Mouse (Mus musculus) R1 (cell line): ENCODE measurements at regions not wholly inside any gene's neighbourhood (a gene's known extent, or its start where the extent isn't known, plus 50 kb on each side); places are given as distances from the start of the nearest gene placed in this dataset.

Experiments
- DNase-seq: peaks from one replicate; pipeline ENCODE4 v3.0.0-alpha.2; 2018; ENCODE audit warnings: low read depth, low spot score

DNA sequence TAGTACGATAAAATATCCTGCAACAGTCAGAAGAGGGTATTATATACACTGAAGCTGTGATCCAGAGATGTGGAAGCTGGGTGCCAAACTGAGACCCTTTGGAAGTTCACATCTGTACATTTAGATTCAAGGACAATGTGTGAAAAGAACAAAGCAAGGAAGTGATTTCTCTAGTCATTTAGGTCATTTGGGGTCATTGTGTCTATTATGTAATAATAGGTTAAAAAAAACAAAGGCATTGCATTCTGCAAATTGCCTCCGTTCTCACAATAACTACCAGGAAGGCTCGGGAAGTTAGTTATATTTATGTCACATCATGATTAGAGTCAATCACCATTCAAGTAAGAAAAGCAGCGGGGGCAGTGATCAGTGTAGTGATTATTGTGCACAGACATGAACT is 563.3 kb downstream of the Trim52 start:
- DNase-seq, result no peak

- DNase-seq, result no peak
Observed at GRCm38 (mm10) chr14:106677970-106678369, 572.0 kb downstream of the Trim52 start.

DNA sequence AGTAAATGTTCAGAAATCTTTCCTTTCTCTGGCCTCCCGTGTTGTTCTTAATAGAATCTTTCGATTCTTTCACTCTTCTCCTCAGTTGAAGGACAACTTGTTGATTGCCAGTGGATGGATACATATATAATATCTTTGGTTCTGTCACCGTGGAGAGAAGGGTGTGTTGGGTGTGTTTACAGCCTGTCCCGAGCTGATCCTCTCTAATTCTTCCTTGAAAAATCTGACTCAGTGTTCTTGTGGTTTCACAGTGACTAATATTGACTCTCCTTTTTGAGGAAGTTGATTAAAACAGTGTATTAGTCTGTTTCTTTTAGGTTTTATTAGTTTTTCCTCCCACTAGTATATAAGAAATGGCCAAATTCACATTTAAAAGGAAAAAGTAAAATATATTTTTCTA is 575.2 kb downstream of the Trim52 start:
- no peak for DNase-seq

GRCm38 (mm10) chr14:106687361-106687760 is 581.4 kb downstream of the Trim52 start:
- no peak for DNase-seq

DNA sequence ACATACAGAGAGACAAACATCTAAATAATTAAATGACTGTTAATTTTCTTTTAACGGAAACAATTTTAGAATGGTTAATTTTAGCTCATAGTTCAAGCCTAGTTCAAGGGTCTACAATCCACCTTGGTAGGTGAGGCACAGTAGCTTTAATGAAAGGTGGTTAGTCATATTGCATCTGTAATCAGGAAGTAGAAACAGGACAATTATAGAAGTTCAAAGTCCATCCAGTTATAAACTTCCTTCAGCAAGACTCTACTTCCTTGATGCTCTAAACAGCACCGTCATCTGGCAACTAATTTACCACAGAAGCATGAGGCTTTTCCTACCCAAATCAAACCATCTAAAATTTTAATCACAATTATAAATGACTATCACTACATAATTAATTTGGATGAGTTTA is 608.0 kb downstream of the Trim52 start:
- DNase-seq, result no peak

DNA sequence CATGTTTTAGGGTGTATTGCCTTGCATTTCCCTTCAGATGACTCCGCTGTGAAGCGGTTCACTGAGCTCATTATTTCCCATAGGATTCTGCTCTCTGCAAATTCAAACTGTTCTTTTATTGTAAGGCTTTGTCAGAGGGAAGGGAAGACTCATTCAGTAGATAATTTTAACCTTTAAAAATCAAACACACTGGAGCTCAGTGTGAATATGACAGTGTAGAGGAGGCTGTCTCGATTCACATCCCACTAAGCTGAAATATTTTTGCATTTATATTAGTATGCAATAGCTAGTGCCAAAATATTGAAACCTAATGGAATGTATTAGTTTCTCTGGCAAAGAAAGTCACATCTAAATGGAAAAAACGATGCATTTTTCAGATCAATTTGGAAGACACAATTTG is 627.8 kb downstream of the Trim52 start:
- DNase-seq, result no peak

DNA sequence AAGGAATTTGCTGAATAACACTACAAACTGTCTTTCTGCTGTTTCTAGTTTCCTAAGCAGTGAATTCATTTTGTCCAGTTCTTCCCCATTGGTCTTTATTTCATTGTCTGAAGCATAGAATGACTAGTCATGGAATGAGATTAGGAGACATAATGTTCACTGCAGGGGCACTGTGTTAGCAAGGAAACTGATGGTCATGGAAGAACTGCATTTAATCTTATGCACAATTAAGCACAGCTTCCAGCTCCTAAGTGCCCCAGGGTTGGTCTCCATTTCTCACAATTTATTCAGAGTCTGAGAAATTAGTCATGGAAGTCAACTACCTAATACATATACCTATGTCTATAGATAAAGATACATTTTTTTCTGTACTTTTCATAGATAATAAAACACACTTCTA is 634.9 kb downstream of the Trim52 start:
- no peak for DNase-seq

DNA sequence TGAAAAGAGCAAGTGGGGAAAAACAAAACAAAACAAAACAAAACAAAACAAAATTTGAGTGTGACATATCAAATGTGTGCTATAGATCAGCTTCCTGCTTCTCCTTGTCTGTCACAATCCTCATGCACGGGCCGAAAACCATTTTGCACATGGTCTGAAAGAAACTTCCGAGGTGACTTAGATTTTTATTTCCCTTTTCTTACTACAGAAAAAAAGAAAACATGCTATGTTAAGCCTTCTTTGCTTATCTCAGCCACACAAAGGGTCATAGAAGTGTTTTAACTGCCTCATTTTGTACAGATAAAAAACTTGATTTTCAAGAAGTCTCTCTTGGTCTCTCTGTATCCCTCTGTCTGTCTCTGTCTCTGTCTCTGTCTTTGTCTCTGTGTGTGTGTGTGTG is 654.2 kb downstream of the Trim52 start:
- no peak for DNase-seq

DNA sequence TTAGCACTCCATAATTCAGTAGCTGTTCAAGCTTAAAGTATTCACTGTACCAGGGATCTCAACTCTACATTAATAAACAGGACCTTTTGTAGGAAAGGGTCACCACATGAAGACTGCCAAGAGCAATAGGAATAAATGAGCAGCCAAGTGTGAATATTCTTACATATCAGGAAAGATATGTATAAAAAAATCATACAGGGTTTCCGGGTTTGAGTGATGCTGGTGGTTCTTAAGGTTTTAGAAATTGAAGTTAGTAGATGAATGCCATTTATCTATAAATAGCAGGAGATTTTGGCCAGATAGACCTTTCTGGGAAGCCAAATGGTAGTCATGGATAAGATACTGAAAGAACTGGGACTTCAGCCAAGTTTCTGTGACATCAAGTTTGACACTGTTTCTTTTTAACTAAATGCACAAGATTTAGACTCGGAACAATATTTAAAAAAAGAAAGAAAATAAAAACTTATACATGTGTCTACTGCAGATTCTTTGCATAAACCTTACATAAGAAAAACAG is 657.1 kb downstream of the Trim52 start:
- DNase-seq, result no peak

DNA sequence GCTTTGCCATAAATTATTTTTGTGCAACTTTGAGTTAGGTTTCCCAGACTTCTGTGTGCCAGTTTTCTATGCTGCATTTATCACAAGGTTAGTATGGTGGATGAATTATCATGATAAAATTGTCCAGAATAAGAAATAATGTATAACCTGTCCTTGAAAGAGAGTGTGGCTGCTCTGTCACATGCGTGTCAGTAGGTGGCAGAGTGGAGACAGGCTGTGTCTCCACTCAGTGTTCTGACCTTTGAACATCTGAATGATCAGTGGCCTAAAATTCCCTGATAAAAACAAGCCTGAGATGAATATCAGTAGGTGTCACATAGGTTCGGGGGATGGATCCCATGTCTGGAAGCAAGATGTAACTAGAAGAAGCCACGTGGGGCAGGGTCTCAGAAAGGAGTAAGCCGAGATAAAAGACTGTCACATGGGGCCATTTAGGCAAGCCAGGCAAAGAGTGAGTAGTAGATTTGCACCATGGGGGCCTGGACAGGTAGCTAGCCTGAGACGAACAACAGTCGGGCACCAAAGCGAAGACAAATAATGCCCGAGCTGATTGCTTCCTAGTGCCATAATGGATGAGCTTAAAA is 660.0 kb downstream of the Trim52 start:
- DNase-seq, result peak; percentile 4
